Mouse (Mus musculus) heart, adult 2 months (tissue): Measurements from ENCODE around the gene Grid2.
A peak's percentile ranks its signal among the peaks of the same experiment; 100 is the strongest.

ENCODE experiments used
- CTCF ChIP-seq: fragments of 200-600 bp; IDR thresholded peaks from 2 replicates; pipeline ENCODE4 v1.8.1; 2022; ENCODE audit warnings: antibody characterized with exemption, mild to moderate bottlenecking, moderate library complexity
- EP300 ChIP-seq: fragments of 200-500 bp; IDR thresholded peaks from 2 replicates; pipeline ENCODE4 v1.6.1; 2011; ENCODE audit warnings: low read depth, low read length, control low read depth; ENCODE audit not compliant: insufficient read depth
- POLR2A ChIP-seq: fragments of 200-500 bp; IDR thresholded peaks from 2 replicates; pipeline ENCODE4 v1.6.1; 2011; ENCODE audit warnings: mild to moderate bottlenecking, low read depth, low read length, control low read depth; ENCODE audit not compliant: insufficient read depth

GRCm38 (mm10) chr6:64313132-64313531, 1057.5 kb downstream of the Grid2 start:
- TF ChIP-seq POLR2A = no peak
- peak; percentile 43 for TF ChIP-seq CTCF
- no peak for TF ChIP-seq EP300
